Mouse (Mus musculus) embryonic fibroblast, embryonic 13.5 days (primary cell): ENCODE measurements at regions not wholly inside any gene's neighbourhood (a gene's known extent, or its start where the extent isn't known, plus 50 kb on each side); places are given as distances from the start of the nearest gene placed in this dataset.

Source experiments
- H3K27ac ChIP-seq: 2 replicates; pipeline ENCODE4 v1.5.1; 2012; ENCODE audit warnings: low read length, control low read depth, inconsistent platforms; ENCODE audit not compliant: insufficient read depth
- H3K4me1 ChIP-seq: 2 replicates; pipeline ENCODE4 v1.6.1; 2011; ENCODE audit warnings: low read length; ENCODE audit not compliant: control insufficient read depth, insufficient read depth
- H3K4me3 ChIP-seq: 2 replicates; pipeline ENCODE4 v1.5.1; 2011; ENCODE audit warnings: mild to moderate bottlenecking, control low read depth, low read length; ENCODE audit not compliant: insufficient read depth
- CTCF ChIP-seq: IDR thresholded peaks from 2 replicates; pipeline ENCODE4 v1.5.1; 2011; ENCODE audit warnings: mild to moderate bottlenecking, control low read depth, low read length, moderate library complexity, borderline replicate concordance; ENCODE audit not compliant: insufficient read depth
- POLR2A ChIP-seq: IDR thresholded peaks from 2 replicates; pipeline ENCODE4 v1.6.1; 2011; ENCODE audit warnings: low read depth, mild to moderate bottlenecking, control low read depth, low read length, moderate library complexity

DNA sequence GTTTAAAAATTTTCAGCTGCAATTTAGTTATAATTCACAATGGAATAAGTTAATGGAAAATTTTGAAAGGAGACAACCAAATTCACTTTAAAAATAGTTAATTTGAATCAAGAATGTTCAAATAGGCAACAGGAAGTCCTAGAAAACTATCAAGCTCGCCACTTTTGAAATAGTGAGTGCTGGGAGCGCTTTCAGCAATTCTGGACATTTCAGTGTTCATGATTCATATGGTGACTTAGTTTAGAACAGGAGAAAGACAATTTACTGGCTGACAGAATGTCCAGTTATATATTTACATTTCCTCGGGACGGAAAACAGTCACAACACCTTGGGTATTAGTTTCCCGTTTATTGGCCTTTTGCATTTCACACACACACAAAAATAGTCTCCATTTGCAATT is 691.9 kb upstream of the Adgrl2 start:
- no peak for TF ChIP-seq CTCF
- no peak for TF ChIP-seq POLR2A
- no peaks in the 10 kb centered on the region for H3K4me1 ChIP-seq
- H3K4me3 ChIP-seq = no peak overlapping the region
- H3K27ac ChIP-seq = no peak overlapping the region

DNA sequence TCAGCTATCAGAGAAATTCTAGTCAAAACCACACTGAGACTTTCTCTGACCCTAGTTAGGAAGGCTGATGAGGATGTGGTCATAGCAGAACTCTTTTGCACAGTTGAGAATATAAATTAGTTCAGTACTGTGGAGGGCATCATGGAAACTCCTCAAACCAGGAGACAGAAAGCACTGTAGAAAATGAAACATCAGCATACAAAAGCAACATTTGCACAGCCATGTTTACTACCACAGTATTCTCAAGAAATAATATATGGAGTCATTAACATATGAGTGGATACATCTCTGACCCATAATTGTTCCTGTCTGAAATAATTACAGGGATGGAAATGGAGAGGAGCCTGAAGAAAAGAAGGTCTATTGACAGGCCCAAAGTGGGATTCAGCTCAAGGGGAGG is 683.6 kb upstream of the Adgrl2 start:
- no peaks in the 10 kb centered on the region for H3K4me1 ChIP-seq
- no peak for TF ChIP-seq CTCF
- no peak overlapping the region for H3K27ac ChIP-seq
- H3K4me3 ChIP-seq = no peak overlapping the region

DNA sequence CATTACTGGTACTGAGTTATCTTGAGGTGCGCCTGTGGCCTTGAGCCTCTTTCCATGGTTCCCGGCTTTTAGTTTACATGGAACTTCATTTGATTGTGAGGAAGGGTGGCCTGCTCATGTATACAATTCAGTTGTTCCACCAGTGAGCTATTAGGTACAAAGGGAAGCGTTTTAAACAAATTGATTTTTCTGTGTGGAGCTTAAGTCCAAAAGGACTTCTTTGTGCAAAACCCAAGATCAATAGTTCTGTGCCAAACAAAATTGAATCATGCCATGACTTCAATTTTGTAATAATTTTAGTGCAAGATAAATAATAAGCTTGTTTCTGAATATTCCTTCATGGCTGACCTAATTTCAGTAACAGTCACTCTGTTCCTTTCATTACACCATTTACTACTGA is 674.3 kb upstream of the Adgrl2 start:
- Histone ChIP-seq H3K4me3 (no peak overlapping the region), H3K4me1 (no peaks in the 10 kb centered on the region), H3K27ac (no peak overlapping the region)
- TF ChIP-seq POLR2A = no peak
- TF ChIP-seq CTCF = no peak

DNA sequence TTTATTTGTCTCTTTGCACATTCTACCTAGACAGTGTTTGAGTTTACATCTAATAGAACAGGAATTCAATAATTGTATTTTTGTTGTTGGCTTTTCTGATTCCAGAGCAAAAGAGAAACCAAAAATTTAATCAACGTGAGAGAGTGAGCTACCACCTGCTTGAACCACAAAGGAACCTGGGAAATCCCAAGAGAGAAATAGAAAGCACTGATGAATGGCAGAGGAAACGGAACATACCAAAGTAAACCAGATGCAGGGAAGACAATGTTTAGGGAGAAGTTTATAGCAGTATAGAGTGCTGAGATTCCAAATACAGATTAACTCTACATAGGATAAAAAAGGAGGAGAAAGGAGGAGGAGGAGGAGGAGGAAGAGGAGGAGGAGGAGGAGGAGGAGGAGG is 648.0 kb upstream of the Adgrl2 start:
- Histone ChIP-seq H3K4me3 (no peak overlapping the region), H3K27ac (no peak overlapping the region), H3K4me1 (no peaks in the 10 kb centered on the region)
- TF ChIP-seq POLR2A (no peak), CTCF (no peak)

DNA sequence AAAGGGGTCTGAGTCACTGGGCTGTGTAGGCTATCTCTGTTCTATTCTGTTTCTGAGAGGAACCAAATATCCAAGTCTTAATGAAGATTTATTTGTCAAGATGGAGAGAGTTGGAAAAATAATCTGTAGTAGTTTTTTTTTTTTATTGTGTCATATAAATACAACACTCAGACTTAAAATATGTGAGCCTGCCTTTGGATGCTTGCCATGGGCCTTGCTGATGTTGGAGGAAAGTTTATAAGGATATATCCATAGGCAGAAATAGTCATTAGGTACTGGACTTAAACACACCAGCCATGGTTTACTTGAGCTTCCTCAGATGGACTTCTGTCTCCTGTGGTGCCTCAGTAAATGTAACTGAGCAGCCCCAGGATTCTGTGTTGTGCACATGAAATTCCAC is 635.8 kb upstream of the Adgrl2 start:
- no peak overlapping the region for H3K4me3 ChIP-seq
- no peak for TF ChIP-seq CTCF
- TF ChIP-seq POLR2A = no peak
- peak overlapping the region; percentile 80 for H3K27ac ChIP-seq
- peaks cover 8% of the 10 kb centered on the region for H3K4me1 ChIP-seq

DNA sequence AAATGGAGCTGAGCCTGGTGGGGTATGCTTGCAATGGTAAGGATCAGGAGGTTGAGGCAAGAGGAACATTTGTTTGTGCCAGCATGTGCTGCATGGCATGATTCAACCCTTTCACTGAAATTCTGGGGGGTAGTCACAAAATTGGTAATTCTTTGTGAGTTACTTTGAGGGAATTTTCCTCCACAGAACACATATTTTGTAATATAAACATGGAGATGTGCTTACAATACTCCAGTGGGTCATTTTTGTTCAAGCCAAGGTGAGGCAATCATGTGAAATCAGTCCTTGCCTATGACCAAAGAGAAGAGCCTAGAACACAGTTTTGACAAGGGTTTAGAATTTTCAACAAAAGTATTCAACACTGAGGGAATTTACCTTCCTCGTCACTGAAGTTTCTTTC is 635.1 kb upstream of the Adgrl2 start:
- Histone ChIP-seq H3K27ac (peak overlapping the region; percentile 80), H3K4me1 (peaks cover 8% of the 10 kb centered on the region), H3K4me3 (no peak overlapping the region)
- TF ChIP-seq CTCF (no peak), POLR2A (no peak)

DNA sequence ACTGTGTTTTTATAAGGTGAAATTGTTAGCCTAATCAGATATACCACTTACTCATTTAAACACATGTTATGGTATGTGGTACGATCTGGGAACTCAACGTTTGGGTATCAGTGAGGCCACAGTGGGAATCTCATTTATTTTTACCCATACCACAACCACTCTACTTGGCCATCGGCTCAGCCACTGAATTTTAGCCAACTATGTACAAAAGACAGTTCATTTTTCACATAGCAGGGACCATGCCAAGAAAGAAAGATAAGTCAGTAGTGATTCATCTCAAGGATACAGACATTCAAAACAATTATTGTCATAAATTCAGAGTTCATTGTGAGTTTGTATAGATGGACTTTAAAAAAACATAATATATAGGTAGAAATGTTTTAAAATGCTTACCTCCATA is 634.7 kb upstream of the Adgrl2 start:
- no peak for TF ChIP-seq CTCF
- TF ChIP-seq POLR2A = no peak
- Histone ChIP-seq H3K4me1 (peaks cover 8% of the 10 kb centered on the region), H3K27ac (no peak overlapping the region), H3K4me3 (no peak overlapping the region)

DNA sequence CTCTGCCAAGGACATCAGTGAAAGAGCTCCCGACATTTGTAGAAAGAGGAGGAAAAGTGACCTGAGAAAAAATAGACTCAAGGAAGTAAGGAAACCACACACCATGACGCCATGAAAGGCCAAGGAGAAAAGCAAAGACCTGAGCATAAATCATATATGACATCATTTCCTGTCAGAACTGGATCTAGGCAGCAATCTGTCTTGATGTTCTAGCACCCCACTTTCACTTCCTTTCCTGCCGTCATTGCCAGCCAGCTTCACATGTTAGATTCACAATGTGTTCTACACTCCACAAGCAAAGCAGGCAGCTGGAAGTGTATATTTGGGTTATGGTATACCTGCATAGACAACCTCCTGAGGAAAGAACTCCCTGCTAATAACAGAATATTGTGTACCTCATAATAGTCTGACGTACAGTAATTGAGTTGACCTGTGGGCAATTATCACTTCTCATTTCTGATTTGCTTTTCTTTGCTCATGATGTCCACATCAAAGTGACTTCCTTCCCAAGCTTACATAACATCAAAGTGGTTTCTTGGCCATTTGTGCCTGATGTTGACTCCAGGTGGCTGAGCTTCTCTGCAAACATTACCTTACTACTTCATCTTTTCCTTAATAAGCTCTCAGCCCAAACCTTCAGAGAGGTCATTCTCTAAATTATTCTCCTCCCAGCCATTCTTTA is 633.6 kb upstream of the Adgrl2 start:
- no peak overlapping the region for H3K27ac ChIP-seq

DNA sequence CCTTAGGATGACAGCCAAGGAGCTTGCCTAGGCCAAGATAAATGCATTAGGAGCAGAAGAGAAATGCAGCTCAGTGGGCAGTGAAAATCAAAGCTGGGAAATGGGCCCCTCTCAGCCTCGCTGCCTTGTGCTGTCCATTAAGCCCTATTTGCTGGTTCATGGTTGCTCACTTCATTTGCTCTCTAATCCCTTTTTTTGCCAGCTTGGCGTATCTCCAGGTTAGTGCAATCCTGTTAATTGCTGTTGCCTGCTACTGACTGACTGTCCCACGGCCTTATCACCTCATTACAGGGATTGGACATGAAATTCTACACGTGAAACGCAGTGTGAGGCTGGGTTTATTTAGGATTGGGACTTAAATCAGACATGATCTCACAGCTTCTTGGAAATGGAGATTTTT is 613.5 kb upstream of the Adgrl2 start:
- TF ChIP-seq POLR2A (no peak), CTCF (no peak)
- no peaks in the 10 kb centered on the region for H3K4me1 ChIP-seq
- no peak overlapping the region for H3K27ac ChIP-seq
- H3K4me3 ChIP-seq = no peak overlapping the region

More for the DNA sequence above, 633.6 kb upstream of the Adgrl2 start:
- no peak for TF ChIP-seq POLR2A
- no peak for TF ChIP-seq CTCF
- Histone ChIP-seq H3K4me3 (no peak overlapping the region), H3K4me1 (peaks cover 8% of the 10 kb centered on the region)

DNA sequence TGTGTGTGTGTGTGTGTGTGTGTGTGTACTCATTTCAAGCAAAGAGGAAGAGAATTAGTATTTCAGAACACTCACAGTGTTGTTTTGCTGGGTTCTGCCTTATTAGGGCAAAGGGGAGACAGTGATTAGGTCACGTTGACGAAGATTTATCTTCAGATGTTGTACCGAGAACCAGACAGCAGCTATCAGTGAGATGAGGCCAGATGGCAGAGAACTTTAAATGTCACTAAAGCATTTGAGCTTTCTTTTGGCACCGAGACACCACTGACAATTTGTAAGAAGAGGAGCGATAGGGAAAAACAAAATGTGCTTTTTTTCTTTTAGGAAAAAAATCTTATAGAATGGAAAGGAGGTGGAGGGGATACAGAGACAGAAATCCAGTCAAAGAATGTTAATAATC is 610.9 kb upstream of the Adgrl2 start:
- H3K4me1 ChIP-seq = no peaks in the 10 kb centered on the region
- H3K4me3 ChIP-seq = no peak overlapping the region
- TF ChIP-seq POLR2A (no peak), CTCF (no peak)
- no peak overlapping the region for H3K27ac ChIP-seq

DNA sequence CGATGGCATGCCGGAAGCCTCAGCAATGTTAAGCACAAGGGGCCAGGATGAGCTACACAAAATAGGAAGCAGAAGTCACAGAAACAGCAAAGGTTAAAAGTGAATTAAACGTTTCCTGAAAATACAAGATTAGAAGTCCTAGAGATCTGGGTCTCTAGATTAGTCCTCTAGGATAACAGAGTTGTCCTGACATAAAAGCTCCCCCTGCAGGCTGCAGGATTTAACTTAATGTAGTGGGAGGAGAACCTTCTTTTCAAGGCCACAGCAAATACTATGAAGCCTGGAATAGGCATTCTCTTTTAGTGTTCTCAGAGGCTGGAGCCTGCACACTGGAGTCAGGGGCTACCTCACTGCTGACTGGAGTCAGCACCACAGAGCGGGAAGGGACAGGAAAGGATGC is 604.1 kb upstream of the Adgrl2 start:
- TF ChIP-seq CTCF (no peak), POLR2A (no peak)
- Histone ChIP-seq H3K4me1 (no peaks in the 10 kb centered on the region), H3K27ac (no peak overlapping the region), H3K4me3 (no peak overlapping the region)
